Mouse (Mus musculus): ENCODE measurements around the gene Gpr142. TPM values are rescaled to one million over a fixed set of nuclear protein-coding genes. Genes with fewer than 3 reads are reported as not detected.
A peak's percentile ranks its signal among the peaks of the same experiment; 100 is the strongest.

Gene Gpr142
- polyA plus RNA-seq, 1 experiment from 2014 or later = 0.36 TPM

DNA sequence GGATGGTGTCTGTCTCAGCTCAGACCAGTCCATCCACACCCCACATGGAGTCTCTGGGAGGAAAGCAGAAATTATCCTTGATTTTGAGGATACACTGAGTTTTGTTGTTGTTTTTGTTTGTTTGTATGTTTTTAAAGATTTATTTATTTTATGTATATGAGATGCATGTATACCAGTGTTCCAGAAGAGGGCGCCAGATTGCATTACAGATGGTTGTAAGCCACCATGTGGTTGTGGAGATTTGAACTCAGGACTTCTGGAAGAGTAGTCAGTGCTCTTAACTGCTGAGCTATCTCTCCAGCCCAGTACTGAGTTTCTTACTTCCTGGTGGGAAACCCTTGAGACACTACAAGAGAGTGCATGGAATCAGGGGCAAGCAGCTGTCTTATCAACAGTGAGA is 10.6 kb downstream of the Gpr142 start:
- Histone ChIP-seq H3K4me1 (ENCODE audit: control insufficient read depth, insufficient read depth, low read length) (peaks cover 9% of the 10 kb centered on the region), H3K9me3 (replicated peaks; ENCODE audit: control insufficient read depth, low read length) (no peaks in the 10 kb centered on the region), H3K4me3 (replicated peaks; ENCODE audit: low read length) (no peak overlapping the region), H3K36me3 (ENCODE audit: control insufficient read depth, insufficient read depth, low read length) (no peaks in the 10 kb centered on the region), H3K4me2 (ENCODE audit: low read depth, low read length) (no peak overlapping the region), H3K27me3 (ENCODE audit: control insufficient read depth, insufficient read depth, low read length) (no peaks in the 10 kb centered on the region), H3K27ac (ENCODE audit: low read length) (no peak overlapping the region), H3K9ac (ENCODE audit: low read length) (no peak overlapping the region)
- no peak for ATAC-seq (ENCODE audit: insufficient read depth, low FRiP score)
- WGBS = 76% methylated on average over 1 of the region's 1 CpGs

DNA sequence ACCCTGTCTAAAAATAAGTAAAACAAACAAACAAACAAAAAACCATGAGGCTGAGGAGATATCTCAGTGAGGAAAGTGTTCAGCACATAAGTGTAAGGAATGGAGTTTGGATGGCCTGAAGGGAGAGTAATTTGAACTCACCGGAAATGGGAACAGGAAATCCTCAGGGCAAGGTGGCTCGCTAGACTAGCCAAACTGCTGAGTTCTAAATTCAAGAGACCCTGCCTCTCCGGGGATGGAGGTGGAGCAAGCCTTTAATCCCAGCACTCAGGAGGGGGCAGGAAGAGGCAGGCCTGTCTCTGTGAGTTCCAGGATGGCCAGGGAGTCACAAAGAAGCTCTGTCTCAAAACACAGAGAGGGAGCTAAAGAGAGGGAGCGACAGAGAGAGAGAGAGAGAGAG is 11.6 kb downstream of the Gpr142 start:
- no peaks in the 10 kb centered on the region for H3K9me3 ChIP-seq (replicated peaks; ENCODE audit: control insufficient read depth, low read length)
- 28% methylated on average over 4 of the region's 4 CpGs for WGBS
- H3K4me3 ChIP-seq (replicated peaks; ENCODE audit: low read length) = no peak overlapping the region
- no peaks in the 10 kb centered on the region for H3K27me3 ChIP-seq (ENCODE audit: control insufficient read depth, insufficient read depth, low read length)
- no peaks in the 10 kb centered on the region for H3K36me3 ChIP-seq (ENCODE audit: control insufficient read depth, insufficient read depth, low read length)
- peaks cover 13% of the 10 kb centered on the region for H3K4me1 ChIP-seq (ENCODE audit: control insufficient read depth, insufficient read depth, low read length)
- ATAC-seq (ENCODE audit: insufficient read depth, low FRiP score) = no peak
- H3K27ac ChIP-seq (ENCODE audit: low read length) = no peak overlapping the region
- H3K9ac ChIP-seq (ENCODE audit: low read length) = no peak overlapping the region
- no peak overlapping the region for H3K4me2 ChIP-seq (ENCODE audit: low read depth, low read length)

GRCm38 (mm10) chr11:114812731-114813240 is 14.1 kb downstream of the Gpr142 start:
- no peak overlapping the region for H3K4me2 ChIP-seq (ENCODE audit: low read depth, low read length)
- WGBS = 17% methylated on average over 6 of the region's 6 CpGs
- peaks cover 8% of the 10 kb centered on the region for H3K4me1 ChIP-seq (ENCODE audit: control insufficient read depth, insufficient read depth, low read length)
- H3K9me3 ChIP-seq (replicated peaks; ENCODE audit: control insufficient read depth, low read length) = no peaks in the 10 kb centered on the region
- peak; percentile 65; the same call in 1 of the 2 replicates for ATAC-seq (ENCODE audit: insufficient read depth, low FRiP score)
- H3K27me3 ChIP-seq (ENCODE audit: control insufficient read depth, insufficient read depth, low read length) = no peaks in the 10 kb centered on the region
- no peak overlapping the region for H3K9ac ChIP-seq (ENCODE audit: low read length)
- H3K27ac ChIP-seq (ENCODE audit: low read length) = no peak overlapping the region
- H3K36me3 ChIP-seq (ENCODE audit: control insufficient read depth, insufficient read depth, low read length) = no peaks in the 10 kb centered on the region
- H3K4me3 ChIP-seq (replicated peaks; ENCODE audit: low read length) = no peak overlapping the region

DNA sequence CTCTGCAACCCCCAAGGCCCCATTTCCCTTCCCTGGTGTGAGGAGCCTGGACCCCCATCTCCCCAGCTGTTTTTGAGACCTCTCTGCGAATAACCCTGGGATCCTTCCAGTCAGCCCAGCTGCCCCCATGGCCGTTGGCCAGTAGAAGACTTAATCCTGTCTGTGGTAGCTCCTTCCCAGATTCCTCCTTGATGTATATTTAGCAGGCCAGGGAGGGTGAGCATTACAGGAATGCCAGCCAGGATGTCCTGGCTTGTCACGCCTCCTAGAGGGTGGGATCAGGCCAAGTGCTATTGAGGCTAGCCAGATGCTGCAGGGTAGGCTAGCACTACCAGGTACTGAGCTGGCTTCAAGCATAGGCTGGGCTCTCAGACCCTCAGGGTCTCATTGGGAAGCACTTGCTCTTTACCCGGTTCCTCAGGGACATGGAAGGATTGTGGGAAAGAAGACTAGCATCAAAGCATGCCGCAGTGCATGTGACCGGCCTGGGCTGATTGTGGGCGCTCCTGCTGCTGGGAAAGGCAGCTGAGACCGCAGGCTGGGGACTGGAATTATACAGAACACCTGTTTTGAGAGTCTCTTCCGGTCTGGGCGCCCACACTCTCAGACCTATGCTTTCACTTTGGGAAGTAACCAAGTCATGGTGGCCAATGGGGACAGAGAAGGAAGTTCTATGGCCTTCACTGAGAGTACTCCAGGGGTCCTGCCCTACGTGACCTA is 16.3 kb downstream of the Gpr142 start:
- Histone ChIP-seq H3K9ac (ENCODE audit: low read length) (no peak overlapping the region), H3K27ac (ENCODE audit: low read length) (no peak overlapping the region), H3K4me3 (replicated peaks; ENCODE audit: low read length) (no peak overlapping the region), H3K9me3 (replicated peaks; ENCODE audit: control insufficient read depth, low read length) (no peaks in the 10 kb centered on the region), H3K4me2 (ENCODE audit: low read depth, low read length) (no peak overlapping the region), H3K27me3 (ENCODE audit: control insufficient read depth, insufficient read depth, low read length) (no peaks in the 10 kb centered on the region), H3K4me1 (ENCODE audit: control insufficient read depth, insufficient read depth, low read length) (0 out of 2 replicates have a peak, but pooled peaks cover 3% of the 10 kb centered on the region), H3K36me3 (ENCODE audit: control insufficient read depth, insufficient read depth, low read length) (no peaks in the 10 kb centered on the region)
- WGBS = 68% methylated on average over 11 of the region's 11 CpGs
- no peak for ATAC-seq (ENCODE audit: insufficient read depth, low FRiP score)

DNA sequence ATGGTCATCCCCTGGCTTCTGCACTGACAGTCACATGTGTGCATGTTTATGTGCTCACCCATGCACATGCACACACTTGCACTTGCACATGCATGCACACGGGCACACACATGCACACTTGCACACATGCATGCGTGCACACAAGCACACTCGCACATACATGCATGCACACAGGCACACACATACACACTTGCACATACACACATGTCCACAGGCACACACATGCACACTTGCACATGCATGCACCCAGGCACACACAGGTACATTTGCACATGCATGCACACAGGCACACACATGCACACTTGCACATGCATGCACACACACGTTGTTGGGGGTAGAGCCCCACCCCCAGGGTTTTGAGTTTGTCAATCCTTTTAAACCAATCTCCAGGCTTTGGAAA is 18.2 kb downstream of the Gpr142 start:
- Histone ChIP-seq H3K9me3 (replicated peaks; ENCODE audit: control insufficient read depth, low read length) (no peaks in the 10 kb centered on the region), H3K9ac (ENCODE audit: low read length) (no peak overlapping the region)
- ATAC-seq (ENCODE audit: insufficient read depth, low FRiP score) = no peak

DNA sequence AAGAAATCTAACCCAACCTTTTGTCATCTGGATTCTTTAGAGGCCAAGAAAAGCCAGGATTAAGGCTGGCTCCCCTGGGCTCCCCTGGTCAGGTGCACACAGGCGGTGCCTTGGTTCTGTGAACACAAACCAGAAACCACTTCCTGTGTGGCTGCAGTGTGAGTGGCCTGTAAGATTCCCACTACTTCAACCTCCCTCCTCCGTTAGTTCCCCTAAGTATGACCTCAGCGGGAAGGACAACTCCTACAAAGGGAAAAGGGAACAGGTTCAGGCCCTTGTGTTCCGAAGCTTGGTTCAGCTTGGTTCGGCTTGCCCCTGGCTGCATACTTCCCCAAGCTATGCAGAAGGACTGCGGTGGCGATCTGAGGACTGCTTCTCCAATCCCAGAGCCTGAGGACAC is 19.5 kb downstream of the Gpr142 start:
- no peak overlapping the region for H3K9ac ChIP-seq (ENCODE audit: low read length)
- 84% methylated on average over 7 of the region's 7 CpGs for WGBS
- H3K4me3 ChIP-seq (replicated peaks; ENCODE audit: low read length) = no peak overlapping the region
- no peaks in the 10 kb centered on the region for H3K9me3 ChIP-seq (replicated peaks; ENCODE audit: control insufficient read depth, low read length)
- H3K27ac ChIP-seq (ENCODE audit: low read length) = no peak overlapping the region
- ATAC-seq (ENCODE audit: insufficient read depth, low FRiP score) = no peak
- no peak overlapping the region for H3K4me2 ChIP-seq (ENCODE audit: low read depth, low read length)
- peaks cover 5% of the 10 kb centered on the region; the same call in 1 of the 2 replicates for H3K4me1 ChIP-seq (ENCODE audit: control insufficient read depth, insufficient read depth, low read length)
- no peaks in the 10 kb centered on the region for H3K27me3 ChIP-seq (ENCODE audit: control insufficient read depth, insufficient read depth, low read length)
- H3K36me3 ChIP-seq (ENCODE audit: control insufficient read depth, insufficient read depth, low read length) = no peaks in the 10 kb centered on the region

More for the DNA sequence above, 18.2 kb downstream of the Gpr142 start:
- H3K36me3 ChIP-seq (ENCODE audit: control insufficient read depth, insufficient read depth, low read length) = no peaks in the 10 kb centered on the region
- 0 out of 2 replicates have a peak, but pooled peaks cover 3% of the 10 kb centered on the region for H3K4me1 ChIP-seq (ENCODE audit: control insufficient read depth, insufficient read depth, low read length)
- WGBS = 91% methylated on average over 4 of the region's 4 CpGs
- no peak overlapping the region for H3K27ac ChIP-seq (ENCODE audit: low read length)
- H3K4me2 ChIP-seq (ENCODE audit: low read depth, low read length) = no peak overlapping the region
- no peak overlapping the region for H3K4me3 ChIP-seq (replicated peaks; ENCODE audit: low read length)
- H3K27me3 ChIP-seq (ENCODE audit: control insufficient read depth, insufficient read depth, low read length) = no peaks in the 10 kb centered on the region

DNA sequence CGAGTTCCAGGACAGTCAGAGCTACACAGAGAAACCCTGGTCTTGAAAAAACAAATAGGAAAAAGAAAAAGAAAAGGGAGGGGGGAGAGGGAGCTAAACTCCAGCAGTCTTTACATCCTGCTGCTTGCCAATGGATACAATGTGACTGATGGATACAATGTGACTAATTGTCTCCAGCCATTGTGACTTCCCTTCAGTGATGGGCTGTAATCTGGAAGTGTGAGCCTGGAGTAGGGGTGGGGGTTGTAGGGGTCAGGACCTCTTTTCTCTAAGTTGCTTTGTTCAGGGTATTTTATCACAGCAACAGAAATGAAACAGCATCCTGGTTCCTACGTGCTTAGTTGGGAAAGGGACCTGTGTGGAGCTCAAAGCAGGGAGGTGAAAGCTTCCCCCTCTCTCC is 20.4 kb downstream of the Gpr142 start:
- 46% methylated on average over 2 of the region's 2 CpGs for WGBS
- Histone ChIP-seq H3K4me1 (ENCODE audit: control insufficient read depth, insufficient read depth, low read length) (peaks cover 8% of the 10 kb centered on the region; the same call in 1 of the 2 replicates), H3K4me2 (ENCODE audit: low read depth, low read length) (no peak overlapping the region), H3K27ac (ENCODE audit: low read length) (no peak overlapping the region), H3K9me3 (replicated peaks; ENCODE audit: control insufficient read depth, low read length) (no peaks in the 10 kb centered on the region), H3K4me3 (replicated peaks; ENCODE audit: low read length) (no peak overlapping the region), H3K36me3 (ENCODE audit: control insufficient read depth, insufficient read depth, low read length) (no peaks in the 10 kb centered on the region), H3K9ac (ENCODE audit: low read length) (no peak overlapping the region), H3K27me3 (ENCODE audit: control insufficient read depth, insufficient read depth, low read length) (no peaks in the 10 kb centered on the region)
- ATAC-seq (ENCODE audit: insufficient read depth, low FRiP score) = no peak

GRCm38 (mm10) chr11:114820444-114820843 is 21.7 kb downstream of the Gpr142 start:
- H3K36me3 ChIP-seq (ENCODE audit: control insufficient read depth, insufficient read depth, low read length) = no peaks in the 10 kb centered on the region
- WGBS = 35% methylated on average over 3 of the region's 3 CpGs
- no peak for ATAC-seq (ENCODE audit: insufficient read depth, low FRiP score)
- H3K4me2 ChIP-seq (ENCODE audit: low read depth, low read length) = no peak overlapping the region
- peaks cover 5% of the 10 kb centered on the region; the same call in 1 of the 2 replicates for H3K4me1 ChIP-seq (ENCODE audit: control insufficient read depth, insufficient read depth, low read length)
- no peak overlapping the region for H3K27ac ChIP-seq (ENCODE audit: low read length)
- no peak overlapping the region for H3K4me3 ChIP-seq (replicated peaks; ENCODE audit: low read length)
- H3K9ac ChIP-seq (ENCODE audit: low read length) = no peak overlapping the region
- no peaks in the 10 kb centered on the region for H3K9me3 ChIP-seq (replicated peaks; ENCODE audit: control insufficient read depth, low read length)
- no peaks in the 10 kb centered on the region for H3K27me3 ChIP-seq (ENCODE audit: control insufficient read depth, insufficient read depth, low read length)

DNA sequence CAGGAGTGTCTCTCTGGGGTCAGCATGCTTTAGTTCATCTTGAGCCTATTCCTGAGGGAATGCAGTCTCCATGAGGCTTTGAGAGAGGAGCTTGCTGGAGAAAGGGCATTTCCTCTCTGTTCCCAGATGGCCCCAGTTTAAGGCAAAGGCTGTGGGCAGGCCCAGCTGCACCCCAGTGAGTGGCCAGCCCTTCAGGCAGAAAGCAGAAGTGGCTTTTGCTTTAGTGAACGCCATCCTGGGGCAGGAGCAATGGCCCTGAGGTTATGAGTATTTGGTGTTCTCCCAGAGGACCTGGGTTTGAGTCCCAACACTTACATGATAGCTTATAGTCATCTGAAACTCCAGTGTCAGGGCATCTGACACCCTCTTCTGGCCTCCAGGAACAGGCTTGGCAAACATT is 22.6 kb downstream of the Gpr142 start:
- no peak overlapping the region for H3K27ac ChIP-seq (ENCODE audit: low read length)
- ATAC-seq (ENCODE audit: insufficient read depth, low FRiP score) = no peak
- 64% methylated on average over 1 of the region's 1 CpGs for WGBS
- H3K4me3 ChIP-seq (replicated peaks; ENCODE audit: low read length) = no peak overlapping the region
- no peak overlapping the region for H3K9ac ChIP-seq (ENCODE audit: low read length)
- peaks cover 5% of the 10 kb centered on the region; the same call in 1 of the 2 replicates for H3K4me1 ChIP-seq (ENCODE audit: control insufficient read depth, insufficient read depth, low read length)
- H3K27me3 ChIP-seq (ENCODE audit: control insufficient read depth, insufficient read depth, low read length) = no peaks in the 10 kb centered on the region
- H3K9me3 ChIP-seq (replicated peaks; ENCODE audit: control insufficient read depth, low read length) = no peaks in the 10 kb centered on the region
- no peaks in the 10 kb centered on the region for H3K36me3 ChIP-seq (ENCODE audit: control insufficient read depth, insufficient read depth, low read length)
- H3K4me2 ChIP-seq (ENCODE audit: low read depth, low read length) = no peak overlapping the region

All from stomach, embryonic 16.5 days (tissue).